Mouse (Mus musculus) bone marrow macrophage, adult 2 months (primary cell): Measurements from ENCODE around the gene Hlf.

Experiments used
- CTCF ChIP-seq: IDR thresholded peaks from 2 replicates; pipeline ENCODE4 v1.5.1; 2012; ENCODE audit warnings: low read depth, mild to moderate bottlenecking, low read length, moderate library complexity
- POLR2A ChIP-seq: IDR thresholded peaks from 2 replicates; pipeline ENCODE4 v1.6.1; 2012; ENCODE audit warnings: mild to moderate bottlenecking, low read depth, low read length, borderline replicate concordance

DNA sequence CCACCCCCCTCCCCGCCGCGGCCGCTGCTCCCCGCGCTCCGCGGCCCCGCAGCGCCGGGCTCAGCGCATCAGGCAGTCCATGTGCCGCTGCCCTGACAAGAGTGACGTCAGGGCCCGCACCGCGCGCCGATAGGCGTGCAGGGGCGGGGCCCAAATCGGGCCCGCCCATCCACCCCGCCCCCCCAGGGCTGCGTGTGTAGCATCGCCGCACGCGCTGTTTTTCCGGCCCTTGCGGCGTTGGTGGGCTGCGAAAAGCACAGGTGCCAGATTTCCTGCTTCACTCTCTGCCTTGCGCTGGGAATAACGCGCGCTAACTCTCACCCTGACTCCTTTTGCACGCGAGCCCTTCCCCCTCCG, at the start of gene Hlf:
- TF ChIP-seq CTCF = no peak
- no peak for TF ChIP-seq POLR2A
